In the genomic region with DNA sequence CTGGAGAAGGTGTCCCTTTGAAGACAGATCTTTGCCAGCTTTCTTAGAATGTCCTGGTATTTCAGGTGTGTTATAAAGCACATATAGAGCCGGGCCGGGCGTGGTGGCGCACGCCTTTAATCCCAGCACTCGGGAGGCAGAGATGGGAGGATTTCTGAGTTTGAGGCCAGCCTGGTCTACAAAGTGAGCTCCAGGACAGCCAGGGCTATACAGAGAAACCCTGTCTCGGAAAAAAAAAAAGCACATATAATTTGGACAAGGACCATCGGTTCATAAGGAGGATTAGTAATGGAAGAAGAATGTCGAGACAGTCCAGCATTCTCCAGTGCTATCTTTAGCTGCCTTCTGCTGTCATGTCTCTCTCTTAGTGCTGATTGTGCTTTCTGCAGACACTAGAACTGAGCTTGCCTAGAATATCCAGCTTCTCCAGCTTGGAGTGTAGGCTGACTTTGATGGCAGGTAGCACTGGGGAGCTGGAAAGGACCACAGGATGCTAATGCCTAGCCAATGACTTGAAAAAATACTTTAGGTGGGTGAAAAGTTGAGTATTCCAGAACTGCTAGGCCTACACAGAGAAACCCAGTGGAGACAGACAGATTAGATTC, we compare ENCODE assay signal across 9 mouse cellular contexts. TPM values are rescaled to one million over a fixed set of nuclear protein-coding genes. Genes with fewer than 3 reads are reported as not detected.
DNase-seq lines count a peak whose midpoint lies in the region; ATAC-seq and TF ChIP-seq lines count a peak whose summit lies in the region.
"Had no signal": no experiment of that assay in that cellular context is flagged by ENCODE, and none has a peak within 500 bp of the region (broad histone marks: within the 10 kb centered on the region; RNA-seq: fewer than 3 reads in every experiment).

No protein-coding gene starts in this region.

- TF ChIP-seq CTCF in hindbrain, postnatal 0 days (IDR thresholded peaks at IDR 0.05; ENCODE audit: low read depth), result no peak

- H3K4me1 ChIP-seq in hindbrain, postnatal 0 days (ENCODE audit: insufficient read depth, low read length), result peaks cover 22% of the 10 kb centered on the region
- H3K4me1 ChIP-seq in hindbrain, embryonic 12.5 days, result peaks cover 30% of the 10 kb centered on the region
- H3K4me1 ChIP-seq in embryonic facial prominence, embryonic 13.5 days, result peaks cover 29% of the 10 kb centered on the region
- peaks cover 58% of the 10 kb centered on the region for H3K4me1 ChIP-seq in liver, embryonic 12.5 days

- H3K4me2 ChIP-seq in hindbrain, postnatal 0 days (ENCODE audit: low read depth, low read length), result no peak overlapping the region
- H3K4me2 ChIP-seq in hindbrain, embryonic 12.5 days (replicated peaks), result no peak overlapping the region
- no peak overlapping the region for H3K4me2 ChIP-seq in embryonic facial prominence, embryonic 13.5 days
- no peak overlapping the region for H3K4me2 ChIP-seq in liver, embryonic 12.5 days
- H3K4me2 ChIP-seq: neural tube, embryonic 12.5 days had no signal

- no peak overlapping the region for H3K27ac ChIP-seq in hindbrain, postnatal 0 days
- no peak overlapping the region for H3K27ac ChIP-seq in hindbrain, embryonic 12.5 days
- no peak overlapping the region for H3K27ac ChIP-seq in embryonic facial prominence, embryonic 13.5 days
- H3K27ac ChIP-seq in liver, embryonic 12.5 days, result no peak overlapping the region
- H3K27ac ChIP-seq: neural tube, embryonic 12.5 days had no signal

- H3K36me3 ChIP-seq in hindbrain, postnatal 0 days (ENCODE audit: insufficient read depth, low read length), result no peaks in the 10 kb centered on the region
- no peaks in the 10 kb centered on the region for H3K36me3 ChIP-seq in hindbrain, embryonic 12.5 days
- H3K36me3 ChIP-seq in embryonic facial prominence, embryonic 13.5 days, result peaks cover 1% of the 10 kb centered on the region; the same call in 1 of the 2 replicates
- H3K36me3 ChIP-seq in liver, embryonic 12.5 days, result peaks cover 6% of the 10 kb centered on the region; the same call in 1 of the 2 replicates
- H3K36me3 ChIP-seq: neural tube, embryonic 12.5 days had no signal

- DNase-seq in hindbrain, postnatal 0 days (ENCODE audit: low spot score), result peak; percentile 34
- peak; percentile 32 for DNase-seq in urinary bladder, postnatal 25 days (ENCODE audit: low spot score)
- no peak for DNase-seq in urinary bladder, postnatal 14 days (ENCODE audit: low spot score)
- no peak for DNase-seq in layer of hippocampus, postnatal 10 days (ENCODE audit: low spot score in 2 of 2)
- DNase-seq in retina, embryonic 14.5 days (ENCODE audit: low spot score), result no peak

- no peak overlapping the region for H3K9ac ChIP-seq in hindbrain, postnatal 0 days (replicated peaks; ENCODE audit: low read length)
- no peak overlapping the region for H3K9ac ChIP-seq in hindbrain, embryonic 12.5 days
- no peak overlapping the region for H3K9ac ChIP-seq in embryonic facial prominence, embryonic 13.5 days
- H3K9ac ChIP-seq in liver, embryonic 12.5 days, result no peak overlapping the region
- H3K9ac ChIP-seq: neural tube, embryonic 12.5 days had no signal

- no peak; the same call in 1 of the 2 replicates for ATAC-seq in hindbrain, postnatal 0 days
- no peak for ATAC-seq in hindbrain, embryonic 12.5 days (ENCODE audit: low FRiP score)
- peak; percentile 83; the same call in 1 of the 2 replicates for ATAC-seq in embryonic facial prominence, embryonic 13.5 days (ENCODE audit: insufficient number of reproducible peaks, insufficient read depth, low FRiP score, low TSS enrichment, low read depth)
- peak; percentile 69; the same call in 1 of the 2 replicates for ATAC-seq in liver, embryonic 12.5 days

- WGBS in hindbrain, postnatal 0 days, result 89% methylated on average over 9 of the region's 9 CpGs
- whole genome bisulfite sequencing in hindbrain, embryonic 12.5 days, result 89% methylated on average over 9 of the region's 9 CpGs
- 84% methylated on average over 9 of the region's 9 CpGs for WGBS in embryonic facial prominence, embryonic 13.5 days
- 78% methylated on average over 9 of the region's 9 CpGs for WGBS in liver, embryonic 12.5 days (ENCODE audit: insufficient replicate concordance)

- H3K9me3 ChIP-seq in hindbrain, postnatal 0 days (ENCODE audit: low read length), result no peaks in the 10 kb centered on the region
- H3K9me3 ChIP-seq in hindbrain, embryonic 12.5 days (replicated peaks), result no peaks in the 10 kb centered on the region
- no peaks in the 10 kb centered on the region for H3K9me3 ChIP-seq in embryonic facial prominence, embryonic 13.5 days
- no peaks in the 10 kb centered on the region for H3K9me3 ChIP-seq in liver, embryonic 12.5 days (replicated peaks)
- H3K9me3 ChIP-seq: neural tube, embryonic 12.5 days had no signal

- no peak overlapping the region for H3K4me3 ChIP-seq in hindbrain, postnatal 0 days (ENCODE audit: low read length)
- no peak overlapping the region for H3K4me3 ChIP-seq in hindbrain, embryonic 12.5 days
- no peak overlapping the region for H3K4me3 ChIP-seq in embryonic facial prominence, embryonic 13.5 days
- no peak overlapping the region for H3K4me3 ChIP-seq in liver, embryonic 12.5 days
- H3K4me3 ChIP-seq: neural tube, embryonic 12.5 days had no signal

- no peaks in the 10 kb centered on the region for H3K27me3 ChIP-seq in hindbrain, postnatal 0 days (ENCODE audit: insufficient read depth, low read length)
- no peaks in the 10 kb centered on the region for H3K27me3 ChIP-seq in hindbrain, embryonic 12.5 days
- H3K27me3 ChIP-seq in embryonic facial prominence, embryonic 13.5 days, result no peaks in the 10 kb centered on the region
- H3K27me3 ChIP-seq in liver, embryonic 12.5 days (replicated peaks), result no peaks in the 10 kb centered on the region
- H3K27me3 ChIP-seq: neural tube, embryonic 12.5 days had no signal

RNA-seq across cellular contexts. Expression of a gene that starts 5.9 kb away (rescaled TPM):
- 31.2 and 36.7 TPM in 2 replicates for total RNA-seq in hindbrain, postnatal 0 days (2014; rRNA removed)
- 25.0 and 25.1 TPM in 2 replicates for polyA plus RNA-seq in hindbrain, postnatal 0 days (2015; fragmentation: Nextera tagmentation; extraction: Ambion mirVana)
- 39.8 and 40.2 TPM in 2 replicates for polyA plus RNA-seq in hindbrain, embryonic 12.5 days (2016; fragmentation: Nextera tagmentation; extraction: Ambion mirVana)
- polyA plus RNA-seq in embryonic facial prominence, embryonic 13.5 days (2015; fragmentation: Nextera tagmentation; extraction: Ambion mirVana), result 26.5 and 27.8 TPM in 2 replicates
- 15.4 and 16.7 TPM in 2 replicates for polyA plus RNA-seq in liver, embryonic 12.5 days (2016; fragmentation: Nextera tagmentation; extraction: Ambion mirVana)
- 10 to 100 TPM; 16.4 to 17.5 TPM for total RNA-seq in layer of hippocampus, postnatal 10 days (2021)

RNA-seq across cellular contexts. Expression of a gene that starts 50.5 kb away (rescaled TPM):
- 226 and 267 TPM in 2 replicates for total RNA-seq in hindbrain, postnatal 0 days (2014; rRNA removed)
- 562 and 575 TPM in 2 replicates for polyA plus RNA-seq in hindbrain, postnatal 0 days (2015; fragmentation: Nextera tagmentation; extraction: Ambion mirVana)
- polyA plus RNA-seq in hindbrain, embryonic 12.5 days (2016; fragmentation: Nextera tagmentation; extraction: Ambion mirVana), result 230 and 273 TPM in 2 replicates
- 237 and 238 TPM in 2 replicates for polyA plus RNA-seq in embryonic facial prominence, embryonic 13.5 days (2015; fragmentation: Nextera tagmentation; extraction: Ambion mirVana)
- polyA plus RNA-seq in liver, embryonic 12.5 days (2016; fragmentation: Nextera tagmentation; extraction: Ambion mirVana), result 214 and 215 TPM in 2 replicates
- total RNA-seq in layer of hippocampus, postnatal 10 days (2021), result 100 to 1,000 TPM; 294 to 312 TPM

RNA-seq across cellular contexts. Expression of a gene that starts 50.6 kb away (rescaled TPM):
- total RNA-seq in hindbrain, postnatal 0 days (2014; rRNA removed), result 50.9 and 56.5 TPM in 2 replicates
- polyA plus RNA-seq in hindbrain, postnatal 0 days (2015; fragmentation: Nextera tagmentation; extraction: Ambion mirVana), result 26.3 and 26.8 TPM in 2 replicates
- 36.2 and 39.0 TPM in 2 replicates for polyA plus RNA-seq in hindbrain, embryonic 12.5 days (2016; fragmentation: Nextera tagmentation; extraction: Ambion mirVana)
- 35.7 and 39.0 TPM in 2 replicates for polyA plus RNA-seq in embryonic facial prominence, embryonic 13.5 days (2015; fragmentation: Nextera tagmentation; extraction: Ambion mirVana)
- 42.2 and 46.1 TPM in 2 replicates for polyA plus RNA-seq in liver, embryonic 12.5 days (2016; fragmentation: Nextera tagmentation; extraction: Ambion mirVana)
- total RNA-seq in layer of hippocampus, postnatal 10 days (2021), result 10 to 100 TPM; 26.3 to 28.8 TPM

Comparison
In these comparisons a context has a peak if more than half of its experiments do, and no peak if none do; other contexts are left out.
1. DNase-seq: peak in hindbrain, postnatal 0 days (single experiment) and urinary bladder, postnatal 25 days (single experiment); none in urinary bladder, postnatal 14 days (single experiment), layer of hippocampus, postnatal 10 days (0 of 2) and retina, embryonic 14.5 days (single experiment).
2. ATAC-seq: peak in embryonic facial prominence, embryonic 13.5 days (single experiment) and liver, embryonic 12.5 days (single experiment); none in hindbrain, postnatal 0 days (single experiment) and hindbrain, embryonic 12.5 days (single experiment).